Mouse (Mus musculus): ENCODE data around the gene Gm20388. TPM values are rescaled to one million over a fixed set of nuclear protein-coding genes. Genes with fewer than 3 reads are reported as not detected.
"Not testable (repeated sequence)": the region's sequence is repeated elsewhere in the genome, so short reads cannot be mapped to it uniquely, and the experiment has no call there.

The Gm20388 gene
- total RNA-seq, 2 experiments from 2014 or later = 12.7 TPM; not detected in 1

DNA sequence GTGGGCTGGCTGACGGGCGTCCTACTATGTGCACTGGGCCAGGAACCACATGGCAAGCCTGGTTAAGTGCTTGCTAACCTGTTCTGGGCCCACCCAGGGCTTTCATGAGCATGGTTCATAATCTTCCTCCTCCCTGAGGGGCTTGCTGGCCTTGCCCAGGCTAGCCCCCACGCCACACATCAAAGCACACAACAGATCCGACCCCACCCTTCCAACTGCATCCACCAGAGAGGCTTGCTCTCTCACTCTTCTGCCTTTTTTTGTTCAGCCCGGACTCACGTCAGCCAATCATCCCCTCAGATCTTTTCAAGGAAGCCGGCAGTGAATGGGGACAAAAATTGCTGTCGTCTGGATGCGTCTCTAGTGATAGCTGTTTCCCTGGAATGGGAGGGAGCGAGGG, 430.5 kb downstream of the Gm20388 start:
- DNase-seq = no peak

DNA sequence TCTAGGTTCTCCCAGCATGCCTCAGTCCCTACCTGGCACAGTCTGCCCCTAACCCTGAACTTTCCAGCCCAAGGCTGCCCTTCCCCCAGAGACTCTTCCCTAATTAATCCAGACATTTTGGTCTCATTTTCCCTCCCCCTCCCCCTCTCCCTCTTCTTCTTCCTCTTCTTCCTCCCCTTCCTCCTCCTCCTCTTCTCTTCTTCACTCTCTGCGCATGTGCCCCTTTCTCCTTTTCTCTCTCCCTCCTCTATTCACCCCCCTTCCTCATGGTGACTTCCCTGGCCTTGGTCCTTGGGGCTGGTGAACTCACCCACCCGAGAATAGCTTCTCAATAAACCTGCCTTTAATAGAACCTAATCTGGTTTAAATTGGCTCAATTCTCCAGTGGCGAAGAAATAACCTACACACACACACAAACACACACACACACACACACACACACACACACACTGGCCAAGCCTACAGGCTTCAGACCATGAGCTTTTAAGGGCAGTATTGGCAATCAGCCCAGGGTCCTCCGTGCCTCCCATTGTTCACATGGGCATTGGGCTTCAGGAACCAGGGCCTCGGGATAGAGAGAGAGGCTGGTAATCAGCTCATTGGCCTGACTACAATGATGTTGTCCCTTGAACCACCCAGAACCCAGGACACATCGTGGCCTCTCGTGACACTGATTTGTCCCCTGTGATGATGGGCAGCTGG, 432.4 kb downstream of the Gm20388 start:
- DNase-seq = no peak

DNA sequence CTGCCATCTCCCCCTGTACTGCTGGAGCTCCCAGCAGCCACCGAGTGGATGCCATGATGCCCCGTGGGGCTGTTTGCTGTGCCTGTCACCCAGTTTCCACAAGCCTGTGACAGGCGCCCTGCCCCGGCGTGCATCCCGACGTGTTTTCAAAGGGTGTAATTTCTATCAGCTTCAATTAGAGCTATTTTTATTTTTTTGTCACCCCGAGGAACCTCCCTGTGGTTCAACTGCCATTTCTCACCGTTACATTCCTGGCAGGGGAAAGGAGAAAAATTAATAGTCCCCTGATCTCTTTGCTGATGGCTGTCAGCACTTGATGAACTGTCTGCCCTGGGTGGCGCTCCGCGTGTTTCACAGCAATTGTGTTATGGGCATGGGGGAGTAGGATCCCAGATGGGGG, 432.9 kb downstream of the Gm20388 start:
- no peak for DNase-seq

DNA sequence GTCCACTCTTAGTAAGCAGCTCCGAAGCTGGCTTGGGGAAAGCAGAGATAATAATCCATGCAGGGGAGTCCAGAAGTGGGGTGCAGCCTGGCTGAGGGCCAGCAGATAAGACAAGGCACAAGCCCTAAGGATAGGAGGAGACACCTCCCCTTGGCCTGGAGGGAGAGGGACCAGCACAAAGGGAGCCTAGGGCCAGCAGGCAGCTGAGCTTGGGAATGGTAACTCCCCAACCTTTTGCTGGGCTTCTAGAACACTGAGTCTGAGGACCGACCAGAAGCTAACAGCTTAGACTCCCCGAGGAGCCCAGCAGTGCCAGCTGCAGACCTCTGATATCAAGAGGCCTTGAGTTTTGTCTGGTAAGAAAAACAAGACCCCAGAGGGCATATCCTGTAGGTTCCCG, 433.5 kb downstream of the Gm20388 start:
- no peak for DNase-seq

DNA sequence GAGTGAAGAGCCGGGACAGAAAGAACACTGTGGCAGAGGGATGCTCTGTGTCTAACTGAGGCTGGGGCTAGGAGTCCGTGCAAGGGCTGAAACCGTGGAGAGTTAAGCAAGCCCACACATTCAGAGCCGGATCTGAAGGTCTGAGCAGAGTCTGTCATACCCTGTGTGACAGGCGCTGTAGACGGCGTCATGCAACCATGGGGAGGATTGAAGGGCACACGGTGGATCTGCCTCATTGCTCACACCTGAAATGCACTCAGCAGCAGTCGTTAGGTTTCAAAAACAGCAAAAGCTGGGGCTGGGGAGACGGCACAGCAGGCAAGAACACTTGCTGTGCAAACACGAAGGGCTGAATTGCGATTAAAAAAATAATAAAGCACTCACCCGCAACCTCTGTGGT, 433.9 kb downstream of the Gm20388 start:
- no peak for DNase-seq

DNA sequence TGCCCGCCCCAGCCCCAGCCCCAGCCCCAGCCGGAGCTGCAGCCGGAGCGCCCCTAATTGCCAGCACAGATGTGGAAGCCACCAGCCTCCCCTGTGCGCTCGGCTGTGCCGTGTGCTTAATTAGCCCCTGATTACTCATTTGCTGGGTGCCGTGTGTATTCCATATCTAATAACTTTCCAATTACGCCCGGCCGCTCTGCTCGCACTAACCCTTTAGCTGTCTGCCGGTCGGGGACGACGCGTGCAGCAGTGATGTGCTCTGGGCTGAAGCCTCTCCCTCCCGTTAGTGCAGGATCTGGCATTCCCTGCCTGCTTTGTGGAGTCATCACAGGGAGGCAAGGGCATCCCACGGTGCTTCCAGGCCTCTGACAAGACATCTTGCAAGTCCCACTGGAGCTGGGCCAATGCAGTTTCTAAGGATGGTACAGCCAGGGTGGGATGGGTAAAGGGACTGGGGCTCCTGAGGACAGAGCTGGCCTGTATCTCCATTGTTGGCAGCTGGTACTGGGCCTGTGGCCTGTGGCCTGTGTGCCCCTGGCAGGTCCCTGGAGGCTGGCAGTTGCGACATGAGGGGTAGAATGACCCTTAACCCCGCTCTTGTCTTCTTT, 437.2 kb downstream of the Gm20388 start:
- DNase-seq = no peak

DNA sequence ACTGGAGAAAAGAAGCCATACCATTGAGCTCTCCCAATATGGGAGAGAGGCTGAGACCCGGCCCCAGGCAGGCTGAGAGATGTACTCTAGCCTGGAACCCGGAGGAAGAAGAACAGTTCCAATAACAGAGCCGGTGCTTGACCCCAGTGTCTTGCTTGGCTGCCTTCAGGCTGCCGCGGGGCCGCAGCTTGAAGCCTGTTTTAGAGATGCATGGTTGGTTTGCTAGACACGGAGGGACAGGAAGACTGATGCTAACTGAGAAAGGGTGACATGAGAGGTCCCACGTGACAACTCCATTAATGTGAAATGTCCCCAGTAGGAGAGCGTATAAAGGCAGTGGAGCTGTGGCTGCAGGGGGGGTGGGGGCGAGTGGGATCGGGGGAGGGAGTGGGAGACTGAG, 438.3 kb downstream of the Gm20388 start:
- DNase-seq = no peak

DNA sequence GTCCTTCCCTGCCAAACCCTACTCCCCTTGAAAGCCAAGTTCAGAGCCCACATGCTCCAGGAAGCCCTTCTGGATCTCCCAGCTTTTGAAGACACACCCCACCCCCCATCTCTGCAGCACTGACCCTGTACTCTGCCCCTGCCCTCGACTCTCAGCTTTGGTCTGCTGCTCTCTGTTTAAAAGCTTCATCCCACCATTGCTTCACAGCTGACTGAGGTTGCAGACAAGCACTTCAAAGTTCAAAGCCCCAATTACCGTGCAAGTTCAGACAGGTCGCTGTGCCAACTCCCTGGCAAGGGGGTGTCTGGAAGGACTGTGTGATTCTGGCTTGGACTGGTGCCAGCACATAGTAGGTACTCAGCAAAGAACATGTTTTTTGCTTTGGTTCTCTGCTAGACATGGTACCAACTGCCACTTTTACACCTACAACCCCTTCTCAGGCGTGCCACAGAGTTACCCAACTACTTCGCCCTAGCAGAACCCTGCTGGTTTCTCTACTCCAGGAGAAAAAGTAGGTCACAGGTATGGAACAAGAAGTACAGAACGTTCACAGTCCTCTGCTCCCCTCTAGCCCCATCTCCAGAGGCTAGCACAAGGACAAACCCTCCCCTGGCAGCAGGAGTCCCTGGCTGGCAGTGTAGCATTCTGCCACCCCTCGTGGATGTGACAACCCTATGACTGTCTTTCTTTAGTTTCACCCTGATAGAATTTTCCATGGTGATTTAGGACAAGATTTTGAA, 440.9 kb downstream of the Gm20388 start:
- DNase-seq = no peak

DNA sequence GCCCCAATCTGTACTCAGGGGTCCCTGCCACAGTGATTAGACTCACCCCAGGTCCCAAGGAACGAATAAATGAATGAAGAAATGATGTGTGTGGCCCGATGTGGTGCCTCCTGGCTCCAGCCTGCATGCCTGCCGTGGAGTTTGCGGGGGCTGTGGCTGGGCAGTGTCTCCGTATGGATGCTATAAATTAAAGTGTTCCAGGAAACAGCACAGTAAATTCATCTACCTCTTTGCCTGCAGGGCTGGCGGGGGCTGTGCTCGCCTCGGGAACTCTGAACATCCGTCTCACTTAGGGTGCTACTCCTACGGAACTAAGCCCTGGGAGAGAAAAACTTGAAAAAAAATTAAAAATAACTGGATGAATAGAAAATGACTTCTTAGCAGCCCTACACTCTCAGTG, 441.5 kb downstream of the Gm20388 start:
- DNase-seq = no peak

DNA sequence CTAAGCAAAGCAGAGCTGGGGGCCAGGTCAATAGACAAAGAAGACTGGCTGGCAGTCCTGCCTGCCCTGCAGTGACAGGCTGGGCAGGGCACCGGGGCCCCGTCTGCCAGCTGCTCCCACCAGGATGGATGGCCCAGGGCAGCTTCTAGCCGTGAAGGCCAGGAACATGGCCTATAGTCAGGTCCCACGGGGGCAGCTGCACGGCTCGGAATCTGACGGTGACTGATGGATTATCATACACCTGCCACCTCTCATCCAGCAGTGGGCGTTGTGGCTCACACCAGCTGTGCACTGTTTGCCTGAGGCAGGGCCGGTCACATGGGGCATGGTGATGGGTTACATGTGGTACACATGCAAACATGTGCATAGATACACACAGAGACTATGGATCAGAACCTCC, 445.4 kb downstream of the Gm20388 start:
- no peak for DNase-seq

DNA sequence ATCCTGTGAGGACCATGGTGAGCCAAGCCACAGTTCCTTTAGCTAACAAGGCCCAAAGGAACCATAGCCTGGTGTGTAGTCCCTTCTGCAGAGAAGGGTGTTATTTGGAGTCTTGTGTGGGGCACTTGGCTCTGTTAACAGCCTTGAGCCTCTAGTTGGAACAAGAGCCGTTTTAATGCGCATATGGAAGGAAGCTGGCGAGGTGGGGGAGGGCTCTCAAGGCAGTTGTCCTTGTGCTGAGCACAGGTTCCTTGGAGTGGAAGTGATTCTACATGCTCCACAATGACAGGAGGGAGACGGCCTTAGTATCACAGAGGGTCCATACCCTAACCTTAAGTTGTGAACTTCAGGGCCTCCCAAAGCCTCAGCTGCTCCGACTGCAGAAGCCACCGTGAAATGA, 446.9 kb downstream of the Gm20388 start:
- no peak for DNase-seq

DNA sequence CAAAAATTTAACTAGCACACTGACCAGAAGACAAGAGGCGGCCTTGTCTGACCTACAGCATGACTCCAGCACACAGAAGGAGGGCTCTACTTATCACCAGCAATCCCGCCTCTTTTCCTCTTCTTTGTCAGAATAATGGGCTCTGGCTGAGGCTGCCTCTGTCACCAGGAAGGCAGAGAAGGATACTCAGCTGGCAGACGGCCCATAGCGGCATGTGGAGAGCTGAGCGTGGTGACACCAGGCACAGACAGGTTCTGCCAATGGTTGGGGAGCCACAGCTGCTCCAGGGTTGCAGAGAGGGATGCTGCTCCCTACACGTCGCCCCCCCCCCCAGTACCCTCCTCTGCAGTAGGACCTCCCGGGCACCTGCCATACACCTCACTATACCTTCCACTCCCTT, 450.7 kb downstream of the Gm20388 start:
- peak; percentile 45 to 57 for DNase-seq

DNA sequence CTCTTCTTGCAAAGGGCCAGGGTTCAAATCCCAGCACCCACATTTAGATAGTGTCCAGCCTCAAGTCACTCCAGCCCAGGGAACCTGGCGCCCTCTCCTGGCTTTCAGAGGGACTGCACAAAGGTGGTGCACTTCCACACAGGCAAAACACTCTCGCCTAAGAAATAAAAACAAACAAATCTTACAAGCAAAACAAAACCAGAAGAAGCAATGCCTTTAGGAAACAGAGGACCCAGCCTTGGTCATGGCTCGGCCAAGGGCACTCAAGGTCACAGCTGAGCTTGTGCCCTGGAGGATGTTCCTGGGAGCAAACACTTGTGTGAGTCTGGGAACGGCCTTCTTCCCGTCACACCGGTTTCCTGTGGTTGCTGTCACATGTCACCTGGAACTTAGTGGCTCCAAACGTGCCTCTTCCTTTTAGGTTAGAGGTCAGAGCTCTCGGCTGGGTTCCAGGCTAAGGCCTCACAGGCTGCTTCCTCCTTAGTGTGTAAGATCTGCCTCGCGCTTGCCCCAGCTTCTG, 453.0 kb downstream of the Gm20388 start:
- DNase-seq = no peak

DNA sequence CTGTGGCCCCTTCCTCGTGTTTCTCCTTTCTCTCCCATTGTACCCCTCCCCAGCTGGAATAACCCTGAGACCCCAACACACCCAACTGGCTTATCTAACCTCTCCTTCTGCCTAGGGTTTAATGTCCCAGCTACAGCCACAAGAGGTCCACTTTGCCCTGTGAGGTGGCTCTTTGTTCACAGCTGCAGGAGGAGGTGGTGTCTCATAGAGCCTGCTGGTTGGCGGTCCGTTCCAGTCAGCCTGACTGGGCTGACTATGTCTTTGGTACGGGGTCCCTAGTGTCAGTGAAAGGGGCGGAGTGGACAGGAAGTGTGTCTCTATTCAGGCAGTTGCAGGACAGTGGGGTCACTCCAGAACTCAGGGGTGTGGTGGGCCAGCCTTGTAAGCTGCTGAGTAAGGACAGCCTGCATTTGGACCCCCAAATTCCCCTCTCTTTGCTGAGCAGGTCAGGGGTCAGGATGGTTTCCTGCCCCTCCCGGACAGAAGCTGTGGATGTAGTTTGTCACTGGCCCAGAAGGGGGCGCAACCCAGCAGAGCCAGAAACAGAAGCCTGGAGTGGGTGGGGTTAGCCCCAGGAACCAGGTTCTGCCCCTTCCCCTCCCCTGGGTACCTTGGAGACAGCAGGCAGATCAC, 453.6 kb downstream of the Gm20388 start:
- no peak for DNase-seq

DNA sequence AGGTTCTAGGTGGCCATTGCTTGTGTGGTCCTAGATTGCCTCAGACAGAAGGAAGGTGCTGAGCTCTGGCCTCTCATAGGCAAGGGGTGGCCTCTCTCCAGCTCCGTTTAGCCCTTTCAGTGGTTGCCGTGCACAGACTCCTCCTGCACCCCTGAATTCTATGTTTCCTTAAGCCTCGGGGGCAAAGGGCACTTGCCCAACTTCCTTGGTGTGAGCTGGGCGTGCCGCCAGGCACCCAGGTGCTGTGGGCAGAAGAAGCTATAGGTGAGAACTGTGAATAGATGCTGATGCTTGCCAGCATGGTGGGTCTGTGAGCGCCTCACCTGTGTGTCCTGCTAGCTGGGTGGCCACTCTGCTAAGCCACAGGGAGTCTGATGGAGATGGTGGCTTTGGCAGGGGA, 456.2 kb downstream of the Gm20388 start:
- DNase-seq = no peak

DNA sequence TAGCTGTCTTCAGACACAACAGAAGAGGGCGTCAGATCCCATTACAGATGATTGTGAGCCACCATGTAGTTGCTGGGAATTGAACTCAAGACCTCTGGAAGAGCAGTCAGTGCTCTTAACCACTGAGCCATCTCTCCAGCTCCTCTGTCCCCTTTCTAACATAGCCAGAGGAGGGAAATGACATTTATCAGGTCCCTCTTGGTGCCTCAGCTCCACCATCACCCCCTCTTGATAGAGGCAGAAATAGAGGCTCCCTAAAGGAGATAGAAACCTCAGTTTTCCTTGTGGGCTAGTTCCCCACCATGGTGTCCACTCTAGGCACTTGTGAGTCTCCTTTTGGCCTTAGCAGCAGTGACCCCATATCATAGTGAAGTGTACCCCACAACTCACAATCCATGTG, 457.6 kb downstream of the Gm20388 start:
- not testable (repeated sequence) for DNase-seq

DNA sequence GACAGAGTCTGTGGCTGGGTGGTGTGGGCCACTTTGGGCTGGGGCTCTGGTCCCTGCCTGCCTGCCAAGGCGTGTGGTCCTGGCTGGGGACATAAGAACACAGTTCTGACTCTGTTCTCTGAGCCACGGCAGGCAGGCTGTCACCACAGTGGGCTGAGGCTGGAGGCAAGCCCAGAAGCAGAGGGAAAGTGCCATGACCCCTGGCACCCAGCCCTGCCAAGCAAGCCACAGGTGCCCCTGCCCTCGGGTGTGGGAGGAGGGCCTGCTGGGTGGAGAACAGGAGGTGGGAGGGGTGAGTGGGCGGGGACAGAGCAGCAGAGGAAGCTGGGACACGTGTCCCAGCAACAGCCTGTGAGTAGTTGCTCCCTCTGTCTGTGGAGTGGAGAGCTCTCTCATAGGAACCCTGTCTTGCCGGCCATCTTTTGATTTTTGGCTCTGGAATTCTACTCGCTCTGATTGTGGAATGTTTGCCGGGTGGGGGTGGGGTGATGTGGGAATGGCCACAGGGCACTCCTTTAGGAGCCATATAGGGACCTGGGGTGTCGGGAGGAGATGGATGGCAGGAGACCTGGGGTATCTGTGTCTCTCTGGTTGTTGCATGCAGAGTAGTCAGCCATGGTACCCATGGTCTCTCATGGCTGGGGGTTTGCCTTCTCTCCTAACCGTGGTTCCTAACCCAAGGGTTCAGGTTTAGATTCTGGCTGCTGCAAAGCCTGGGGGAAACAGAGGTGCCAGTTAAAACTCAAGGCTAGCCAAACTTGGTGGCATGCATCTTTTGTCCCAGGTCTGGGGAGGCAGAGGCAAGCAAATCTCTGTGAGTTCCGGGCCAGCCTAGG, 458.4 kb downstream of the Gm20388 start:
- peak; percentile 83 to 88 for DNase-seq

DNA sequence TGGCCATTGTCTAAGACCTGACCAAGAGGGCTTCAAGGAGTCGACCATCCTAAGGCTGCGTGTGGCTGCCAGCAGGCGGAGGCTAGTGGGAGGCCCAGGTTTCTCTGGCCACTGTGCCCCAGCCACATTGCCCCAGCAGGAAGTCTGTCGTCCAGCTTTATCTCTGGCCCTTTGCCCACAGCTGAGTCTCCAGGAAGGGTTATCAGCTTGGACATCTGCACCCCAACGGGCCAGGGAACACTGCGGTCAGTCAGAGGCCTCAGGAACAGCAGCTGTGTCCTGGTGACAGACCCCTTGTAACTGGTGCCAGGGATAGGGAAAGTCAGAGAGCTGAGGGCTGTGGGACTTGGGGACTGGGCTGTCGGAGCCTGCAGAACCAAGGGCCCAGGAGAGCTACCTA, 459.3 kb downstream of the Gm20388 start:
- no peak for DNase-seq

DNA sequence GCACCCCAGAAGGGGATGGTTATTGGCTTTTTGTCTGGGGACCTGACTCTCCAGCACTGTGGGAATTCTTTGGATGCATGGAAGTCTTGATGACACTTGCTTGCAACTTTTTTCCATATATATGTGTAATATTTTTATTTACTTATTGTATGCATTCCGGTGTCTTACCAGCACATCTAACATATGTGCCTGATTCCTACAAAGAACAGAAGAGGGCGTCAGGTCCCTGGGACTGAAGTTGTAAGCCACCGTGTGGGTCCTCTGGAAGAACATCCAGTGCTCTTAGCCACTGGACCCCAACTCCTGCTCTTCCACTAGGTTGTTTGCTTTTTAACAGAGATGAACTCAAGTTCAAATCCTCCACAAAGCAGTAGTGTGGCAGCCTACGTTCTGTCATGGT, 459.8 kb downstream of the Gm20388 start:
- no peak for DNase-seq

DNA sequence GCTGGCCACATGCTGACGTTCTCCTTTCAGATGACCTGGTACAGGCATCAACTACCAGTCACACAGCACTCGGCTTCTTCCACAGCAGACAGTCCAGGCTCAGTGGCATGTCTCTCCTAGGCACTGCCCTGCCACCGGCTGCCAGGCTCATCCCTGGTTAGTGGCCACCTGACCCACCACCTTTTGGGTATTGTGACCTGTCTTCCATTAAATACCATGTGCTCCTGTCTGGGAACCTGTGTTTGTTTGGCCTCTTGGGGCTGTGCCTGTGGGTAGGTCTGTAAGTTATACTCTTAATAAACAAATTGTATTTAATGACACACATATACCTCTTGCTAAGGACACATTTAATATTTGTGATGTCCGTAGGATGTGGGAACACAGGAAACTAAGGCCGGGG, 460.5 kb downstream of the Gm20388 start:
- no peak for DNase-seq

DNA sequence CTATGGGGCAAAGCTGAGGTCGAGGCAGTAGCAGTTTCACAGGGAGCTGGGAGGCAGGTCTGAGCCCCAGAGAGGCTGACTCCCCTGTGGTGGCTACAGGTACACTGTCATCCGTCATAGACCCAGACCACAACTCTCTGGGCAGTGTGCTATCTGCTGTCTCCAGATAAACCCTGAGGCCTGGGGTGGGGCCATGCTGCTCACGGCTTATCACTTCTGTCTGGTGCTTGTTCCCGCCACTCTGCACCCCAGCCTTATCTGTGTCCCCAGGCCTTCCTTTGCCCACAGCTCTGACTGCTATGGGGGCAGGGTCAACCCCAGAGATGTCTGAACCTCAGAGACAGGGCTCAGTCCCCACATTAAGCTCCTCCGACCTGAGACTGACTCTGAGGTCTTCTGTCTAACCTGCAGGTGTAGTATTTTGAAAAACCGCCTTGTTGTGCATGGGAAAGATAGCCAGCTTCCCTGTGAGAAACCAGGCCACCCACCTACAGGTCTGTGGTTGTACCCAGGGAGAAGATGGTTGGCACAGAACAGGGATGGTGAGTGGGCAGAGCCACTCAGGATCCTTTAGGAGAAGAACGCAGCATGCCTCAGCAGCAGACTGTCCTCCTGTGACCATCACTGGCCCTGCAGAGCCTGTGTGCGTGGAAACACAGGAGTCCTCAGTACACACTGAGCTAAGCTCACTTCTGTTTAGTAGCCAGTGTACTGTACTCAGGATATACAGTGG, 461.2 kb downstream of the Gm20388 start:
- DNase-seq = no peak

DNA sequence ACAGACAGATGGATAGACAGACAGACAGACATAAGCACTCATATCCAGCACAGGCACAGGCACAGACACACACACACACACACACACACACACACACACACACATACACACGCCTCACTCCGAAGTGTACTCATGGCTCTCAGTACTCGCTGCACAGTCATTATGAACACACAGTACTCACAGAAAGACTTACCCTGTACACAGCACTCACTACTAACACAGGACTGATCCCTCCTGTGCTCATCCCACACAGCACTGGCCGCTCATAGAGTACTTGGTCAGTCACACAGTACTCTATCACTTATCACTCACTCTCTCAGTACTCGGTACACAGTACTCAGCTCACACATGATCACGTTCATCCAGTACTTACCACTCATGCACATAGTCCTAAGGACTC, 462.0 kb downstream of the Gm20388 start:
- DNase-seq = no peak
